Mouse (Mus musculus) liver, embryonic 14.5 days (tissue): ENCODE results near the gene Cd274. TPM values are rescaled to one million over a fixed set of nuclear protein-coding genes. Genes with fewer than 3 reads are reported as not detected.
A peak's percentile ranks its signal among the peaks of the same experiment; 100 is the strongest.

Experiments used
- ATAC-seq: fragments of 200-750 bp; cut with Nextera tagmentation; 2 replicates; pipeline ENCODE4 v1.8.0; 2017; ENCODE audit warnings: moderate number of reproducible peaks, mild to moderate bottlenecking, moderate library complexity; ENCODE audit not compliant: insufficient read depth
- DNase-seq, 3 experiments: peaks; one replicate each; pipeline ENCODE4 v3.0.0-alpha.2; 2012 to 2013; ENCODE audit warnings: low read depth in 3 of 3, low spot score in 3 of 3
- H3K27ac ChIP-seq: fragments of 300-500 bp; sonication (generic); 2 replicates; pipeline ENCODE4 v1.5.1; 2014; ENCODE audit warnings: moderate library complexity, mild to moderate bottlenecking, control low read depth, inconsistent platforms
- H3K27me3 ChIP-seq: fragments of 300-500 bp; sonication (generic); 2 replicates; pipeline ENCODE4 v1.6.1; 2014; ENCODE audit warnings: mild to moderate bottlenecking, low read length, moderate library complexity; ENCODE audit not compliant: control insufficient read depth, insufficient read depth
- H3K36me3 ChIP-seq: fragments of 300-500 bp; sonication (generic); replicated peaks from 2 replicates; pipeline ENCODE4 v1.6.1; 2014; ENCODE audit warnings: low read depth; ENCODE audit not compliant: control insufficient read depth, insufficient read depth
- H3K4me1 ChIP-seq, 2 experiments: fragments of 200-500 bp in 1 of 2; fragments of 300-500 bp in 1 of 2; sonication (generic) in 1 of 2; replicated peaks; 2 replicates each; pipeline ENCODE4 v1.6.1; 2012 to 2014; ENCODE audit warnings: antibody characterized with exemption in 1 of 2, inconsistent platforms in 1 of 2, low read length in 1 of 2; ENCODE audit not compliant: control insufficient read depth in 2 of 2, insufficient read depth in 2 of 2
- H3K4me2 ChIP-seq: fragments of 300-500 bp; sonication (generic); 2 replicates; pipeline ENCODE4 v1.6.1; 2014; ENCODE audit warnings: low read depth, mild to moderate bottlenecking, control low read depth, moderate library complexity
- H3K4me3 ChIP-seq, 2 experiments: fragments of 200-500 bp in 1 of 2; fragments of 300-500 bp in 1 of 2; sonication (generic) in 1 of 2; 2 replicates each; pipeline ENCODE4 v1.5.1; 2012 to 2014; ENCODE audit warnings: low read depth in 2 of 2, low read length in 2 of 2, mild to moderate bottlenecking in 2 of 2, control low read depth in 1 of 2, inconsistent platforms in 1 of 2, moderate library complexity in 1 of 2; ENCODE audit not compliant: insufficient read depth in 1 of 2
- H3K9ac ChIP-seq: fragments of 300-500 bp; sonication (generic); replicated peaks from 2 replicates; pipeline ENCODE4 v1.6.1; 2014; ENCODE audit warnings: mild to moderate bottlenecking, control low read depth, moderate library complexity
- H3K9me3 ChIP-seq: fragments of 300-500 bp; sonication (generic); 2 replicates; pipeline ENCODE4 v1.6.1; 2016; ENCODE audit warnings: low read length, mixed read lengths; ENCODE audit not compliant: control insufficient read depth
- CTCF ChIP-seq: IDR thresholded peaks from 2 replicates; pipeline ENCODE4 v1.5.1; 2016; ENCODE audit warnings: antibody characterized with exemption, low read depth, control low read depth
- EP300 ChIP-seq: IDR thresholded peaks from 2 replicates; pipeline ENCODE4 v1.6.1; 2016; ENCODE audit warnings: antibody characterized with exemption, low read depth
- WGBS: fragments of 180-500 bp; shearing (Covaris S2); extraction: QIAGEN DNeasy Blood & Tissue Kit; methylation state at CpG from one replicate; pipeline ENCODE4 v1.1.7; 2014; ENCODE audit not compliant: insufficient replicate concordance; 5-methylcytosine and 5-hydroxymethylcytosine counted together
- polyA plus RNA-seq, 2 experiments: library from polyadenylated mRNA; depleted of rRNA in 1 of 2; stranded (reverse) in 1 of 2; unstranded in 1 of 2; fragments of >200 nt; fragmentation: Nextera tagmentation in 1 of 2; extraction: Ambion mirVana in 1 of 2; gene quantifications; 2 replicates each; pipeline versions ENCODE4 v1.2.1 to v1.2.3; 2012 to 2014

Gene Cd274
- polyA plus RNA-seq, 2 experiments: 0.10 to 0.75 TPM

DNA sequence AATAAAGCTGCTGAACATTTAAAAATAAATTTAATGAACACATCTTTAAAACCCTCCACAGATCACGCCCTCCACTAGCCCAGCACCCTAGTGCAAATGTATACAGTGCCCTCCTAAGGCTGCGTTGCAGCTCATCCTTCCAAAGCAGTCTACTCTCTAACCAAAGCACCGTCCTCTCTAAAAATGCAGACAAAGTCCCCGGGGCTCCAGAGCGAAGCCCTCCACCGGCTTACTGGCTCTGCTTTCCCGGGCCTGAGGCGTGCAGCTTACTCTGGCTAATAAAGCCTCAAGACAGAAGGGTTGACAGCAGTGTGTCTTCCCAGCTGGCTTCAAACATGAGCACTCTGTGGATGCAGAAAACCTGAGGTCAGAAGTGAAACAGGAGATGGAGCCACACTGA, 53.1 kb downstream of the Cd274 start:
- no peak overlapping the region for H3K9ac ChIP-seq
- H3K4me2 ChIP-seq: no peak overlapping the region
- no peak for ATAC-seq
- H3K27ac ChIP-seq: no peak overlapping the region
- H3K9me3 ChIP-seq: no peaks in the 10 kb centered on the region
- H3K4me1 ChIP-seq: peaks cover 6 to 22% of the 10 kb centered on the region in 2 experiments; a peak in 2 of 4 replicates
- no peak overlapping the region for H3K4me3 ChIP-seq
- 72% methylated on average over 8 of the region's 8 CpGs for WGBS
- H3K36me3 ChIP-seq: no peaks in the 10 kb centered on the region
- no peak for TF ChIP-seq CTCF
- no peak for TF ChIP-seq EP300
- DNase-seq: no peak
- no peaks in the 10 kb centered on the region for H3K27me3 ChIP-seq

DNA sequence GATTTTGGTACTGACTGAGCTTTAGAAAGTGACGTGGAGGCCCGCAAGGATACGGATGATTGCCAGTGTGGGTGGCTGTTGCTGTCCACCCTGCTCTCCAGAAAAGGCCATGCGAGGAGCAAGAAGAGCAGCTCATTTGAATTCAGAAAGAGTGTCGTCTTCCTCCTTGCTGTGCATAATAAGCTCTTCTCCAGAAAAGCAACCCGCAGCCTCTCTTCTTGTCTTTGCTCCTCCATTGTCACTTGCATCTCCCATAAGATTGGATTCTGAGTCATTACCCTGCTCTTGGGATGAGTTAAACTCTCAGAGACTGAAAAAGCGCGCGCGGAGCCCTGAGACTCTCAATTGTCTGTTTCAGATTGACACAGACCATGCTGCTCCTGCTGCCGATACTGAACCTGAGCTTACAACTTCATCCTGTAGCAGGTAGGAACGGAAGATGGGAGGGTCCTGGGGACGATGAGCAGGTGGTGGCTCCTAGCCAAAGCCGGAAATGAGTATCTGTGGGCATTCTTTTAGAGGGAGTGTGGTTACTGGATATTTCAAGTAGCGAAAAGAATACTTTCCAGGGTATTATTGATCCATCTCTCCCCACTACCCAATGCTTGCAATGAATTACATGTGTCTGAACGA, 54.9 kb downstream of the Cd274 start:
- Histone ChIP-seq H3K27ac (no peak overlapping the region), H3K27me3 (no peaks in the 10 kb centered on the region), H3K9me3 (no peaks in the 10 kb centered on the region), H3K4me3 (no peak overlapping the region), H3K36me3 (no peaks in the 10 kb centered on the region), H3K4me1 (peaks cover 6 to 21% of the 10 kb centered on the region in 2 experiments; a peak in 2 of 4 replicates), H3K4me2 (no peak overlapping the region), H3K9ac (no peak overlapping the region)
- no peak for ATAC-seq
- no peak for DNase-seq
- WGBS: 78% methylated on average over 16 of the region's 16 CpGs
- TF ChIP-seq EP300 (no peak), CTCF (no peak)

DNA sequence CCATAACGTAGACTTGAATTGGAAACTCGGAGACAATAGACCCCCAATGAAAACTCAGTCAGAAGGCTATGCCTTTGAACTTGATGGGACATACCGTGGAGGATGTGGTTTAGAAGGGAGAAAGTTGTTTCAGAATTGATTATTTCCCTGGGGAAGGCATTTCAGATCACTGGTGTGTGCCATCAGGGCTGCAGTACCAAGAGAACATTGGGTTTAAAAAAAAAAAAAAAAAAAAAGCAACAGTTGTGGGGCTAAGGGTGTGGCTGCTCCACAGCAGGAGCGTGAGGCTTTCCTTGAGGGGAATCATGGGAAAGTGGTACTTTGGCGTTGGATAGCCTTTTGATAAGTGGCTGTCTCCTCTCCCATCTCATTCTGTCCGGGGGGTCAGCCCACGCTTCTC, 55.5 kb downstream of the Cd274 start:
- H3K27ac ChIP-seq: no peak overlapping the region
- H3K4me1 ChIP-seq: peaks cover 6 to 18% of the 10 kb centered on the region in 2 experiments; a peak in 2 of 4 replicates
- TF ChIP-seq CTCF (no peak), EP300 (no peak)
- DNase-seq (no peak), ATAC-seq (no peak)
- WGBS: 53% methylated on average over 7 of the region's 7 CpGs
- no peaks in the 10 kb centered on the region for H3K36me3 ChIP-seq
- H3K9ac ChIP-seq: no peak overlapping the region
- H3K4me2 ChIP-seq: no peak overlapping the region
- no peaks in the 10 kb centered on the region for H3K27me3 ChIP-seq
- no peaks in the 10 kb centered on the region for H3K9me3 ChIP-seq
- H3K4me3 ChIP-seq: no peak overlapping the region

DNA sequence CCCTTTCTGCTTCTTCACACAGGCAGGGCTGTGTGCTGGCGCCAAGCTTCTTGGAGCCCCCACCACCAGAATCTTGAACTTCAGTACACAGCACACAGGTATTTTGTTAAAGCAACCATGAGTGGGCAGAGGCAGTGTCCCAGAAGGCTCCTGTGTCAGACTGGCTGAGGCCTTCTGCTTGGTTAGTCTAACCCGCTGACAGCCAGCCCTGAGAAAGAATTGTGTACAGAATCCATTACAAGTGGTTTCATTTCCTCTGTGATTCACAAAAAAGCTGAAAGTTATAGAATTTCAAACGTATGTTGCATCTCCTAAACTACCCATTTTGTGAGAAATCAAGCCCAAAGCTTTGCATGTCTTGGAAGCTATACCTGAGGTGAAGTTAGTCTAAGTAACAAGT, 63.3 kb downstream of the Cd274 start:
- Histone ChIP-seq H3K4me3 (no peak overlapping the region), H3K9me3 (no peaks in the 10 kb centered on the region), H3K4me1 (peaks cover 3 to 12% of the 10 kb centered on the region in 2 experiments; a peak in 2 of 4 replicates), H3K9ac (no peak overlapping the region), H3K27ac (no peak overlapping the region), H3K27me3 (no peaks in the 10 kb centered on the region), H3K36me3 (no peaks in the 10 kb centered on the region), H3K4me2 (no peak overlapping the region)
- ATAC-seq (no peak), DNase-seq (no peak)
- WGBS: 53% methylated on average over 3 of the region's 3 CpGs
- no peak for TF ChIP-seq CTCF
- TF ChIP-seq EP300: no peak

DNA sequence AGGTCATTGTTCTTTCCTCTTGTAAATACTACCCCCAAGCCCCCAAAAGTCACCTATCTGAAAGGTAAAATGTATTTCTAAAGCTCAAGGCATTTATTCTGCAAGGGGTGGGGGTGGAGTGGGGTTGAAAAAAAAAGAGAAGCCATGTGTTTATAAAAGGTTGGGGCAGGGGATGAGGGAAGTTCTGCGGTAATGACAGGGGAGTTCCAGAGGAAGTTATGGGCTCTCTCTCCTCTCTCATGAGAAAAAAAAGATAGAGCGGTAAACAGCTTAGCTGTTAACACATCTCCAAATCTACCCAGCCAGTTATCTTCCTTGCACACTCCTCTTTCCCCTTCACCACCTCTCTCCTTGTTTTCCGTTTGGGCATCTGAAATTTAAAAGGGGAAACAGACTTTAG, 63.7 kb downstream of the Cd274 start:
- peak in 1 of 3 experiments; percentile 1 for DNase-seq

More for the DNA sequence above, 63.7 kb downstream of the Cd274 start:
- H3K9me3 ChIP-seq: no peaks in the 10 kb centered on the region
- no peaks in the 10 kb centered on the region for H3K36me3 ChIP-seq
- H3K4me3 ChIP-seq: no peak overlapping the region
- 13% methylated on average over 3 of the region's 3 CpGs for WGBS
- peaks cover 3 to 12% of the 10 kb centered on the region in 2 experiments; a peak in 2 of 4 replicates for H3K4me1 ChIP-seq
- TF ChIP-seq EP300 (0 out of 2 replicates have a peak, but pooled peaks have one; percentile 24), CTCF (no peak)
- H3K27ac ChIP-seq: no peak overlapping the region
- no peak overlapping the region for H3K9ac ChIP-seq
- H3K27me3 ChIP-seq: no peaks in the 10 kb centered on the region
- peak overlapping the region; percentile 3; the same call in 1 of the 2 replicates for H3K4me2 ChIP-seq
- no peak for ATAC-seq
